Mouse (Mus musculus): Measurements from ENCODE around the gene Glg1. TPM values are rescaled to one million over a fixed set of nuclear protein-coding genes. Genes with fewer than 3 reads are reported as not detected.
"Not testable (repeated sequence)": the region's sequence is repeated elsewhere in the genome, so short reads cannot be mapped to it uniquely, and the experiment has no call there.

Glg1 gene
- polyA plus RNA-seq, 1 experiment from 2014 or later = 77.3 TPM

GRCm38 (mm10) chr8:111246864-111247263, 12.2 kb downstream of the Glg1 start:
- WGBS = 91% methylated on average over 1 of the region's 1 CpGs

DNA sequence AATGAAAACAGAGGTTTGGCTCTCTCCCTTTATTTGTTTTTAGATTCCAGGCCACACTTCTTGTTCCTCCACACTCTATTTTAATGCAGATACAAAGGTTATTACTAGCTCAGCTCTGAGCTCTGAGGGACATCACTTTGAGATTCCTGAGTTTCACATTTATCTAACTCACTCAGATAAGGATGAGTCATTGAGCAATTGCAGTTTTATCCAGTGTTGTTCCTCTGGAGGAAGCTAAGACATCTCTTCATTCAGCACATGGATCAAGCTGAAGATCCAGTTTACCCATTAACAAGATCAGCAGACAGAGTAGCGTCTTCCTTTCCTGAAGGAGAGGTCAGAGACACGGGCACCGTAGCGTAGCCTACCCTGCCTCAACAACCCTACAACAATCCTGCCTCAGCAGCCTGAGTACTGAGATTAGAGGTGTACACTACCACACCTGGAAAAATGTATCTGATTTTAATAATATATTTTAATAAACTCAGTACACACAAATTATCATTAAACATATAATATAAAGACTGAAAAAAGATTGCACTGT, 12.7 kb downstream of the Glg1 start:
- Histone ChIP-seq H3K9me3 (no peaks in the 10 kb centered on the region), H3K36me3 (no peaks in the 10 kb centered on the region), H3K9ac (replicated peaks) (no peak overlapping the region), H3K4me3 (replicated peaks) (no peak overlapping the region), H3K4me1 (replicated peaks) (no peaks in the 10 kb centered on the region), H3K27me3 (no peaks in the 10 kb centered on the region), H3K27ac (no peak overlapping the region), H3K4me2 (replicated peaks) (no peak overlapping the region)
- WGBS = 93% methylated on average over 4 of the region's 4 CpGs
- no peak for ATAC-seq

More at GRCm38 (mm10) chr8:111246864-111247263, 12.2 kb downstream of the Glg1 start:
- H3K4me1 ChIP-seq (replicated peaks); H3K4me2 ChIP-seq (replicated peaks); ATAC-seq; H3K9ac ChIP-seq (replicated peaks); H3K9me3 ChIP-seq; H3K4me3 ChIP-seq (replicated peaks); H3K27ac ChIP-seq; H3K27me3 ChIP-seq; H3K36me3 ChIP-seq: not testable (repeated sequence)

DNA sequence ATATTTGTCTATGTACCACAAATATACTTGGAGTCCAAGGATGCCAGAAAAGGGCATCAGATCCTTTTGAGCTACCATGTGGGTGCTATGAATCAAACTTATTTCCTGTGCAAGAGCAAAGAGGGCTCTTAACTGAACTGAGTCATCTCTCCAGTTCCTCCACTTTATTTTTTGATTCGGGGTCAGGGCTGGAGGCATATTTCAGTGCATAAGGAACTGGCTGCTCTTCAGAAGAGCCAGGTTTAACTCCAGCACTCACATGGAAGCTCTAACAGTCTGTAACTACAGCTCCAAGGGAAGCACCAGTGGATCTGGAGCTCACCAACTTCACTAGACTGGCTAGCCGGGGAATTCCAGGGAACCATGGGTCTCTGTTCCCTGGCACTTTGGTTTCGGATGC, 21.7 kb downstream of the Glg1 start:
- Histone ChIP-seq H3K9me3 (no peaks in the 10 kb centered on the region), H3K27me3 (no peaks in the 10 kb centered on the region), H3K4me1 (replicated peaks) (no peaks in the 10 kb centered on the region), H3K4me3 (replicated peaks) (no peak overlapping the region), H3K27ac (no peak overlapping the region), H3K9ac (replicated peaks) (no peak overlapping the region), H3K36me3 (no peaks in the 10 kb centered on the region), H3K4me2 (replicated peaks) (no peak overlapping the region)
- 80% methylated on average over 3 of the region's 3 CpGs for WGBS
- no peak for ATAC-seq

DNA sequence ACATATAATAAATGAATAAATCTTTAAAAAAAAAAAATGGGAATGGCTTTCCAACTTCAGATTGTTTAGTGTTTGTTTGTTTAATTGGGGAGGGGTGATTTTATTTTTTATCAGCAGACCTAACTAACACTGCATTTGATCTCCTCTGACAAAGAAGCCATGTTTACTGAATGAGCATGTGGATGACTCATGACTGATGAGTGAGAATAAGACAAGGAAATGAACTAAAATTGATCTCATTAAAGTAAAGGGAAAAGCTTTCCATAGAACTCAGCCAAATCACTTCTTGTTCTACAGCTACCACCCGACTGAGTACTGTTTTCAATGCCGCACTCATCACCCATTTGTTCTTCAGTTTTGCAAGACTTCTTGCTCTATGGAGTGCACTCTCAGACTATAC, 25.3 kb downstream of the Glg1 start:
- Histone ChIP-seq H3K4me1 (replicated peaks) (no peaks in the 10 kb centered on the region), H3K36me3 (no peaks in the 10 kb centered on the region), H3K27me3 (no peaks in the 10 kb centered on the region), H3K4me2 (replicated peaks) (no peak overlapping the region), H3K9ac (replicated peaks) (no peak overlapping the region), H3K9me3 (no peaks in the 10 kb centered on the region), H3K4me3 (replicated peaks) (no peak overlapping the region), H3K27ac (no peak overlapping the region)
- WGBS = 96% methylated on average over 2 of the region's 2 CpGs
- ATAC-seq = no peak

DNA sequence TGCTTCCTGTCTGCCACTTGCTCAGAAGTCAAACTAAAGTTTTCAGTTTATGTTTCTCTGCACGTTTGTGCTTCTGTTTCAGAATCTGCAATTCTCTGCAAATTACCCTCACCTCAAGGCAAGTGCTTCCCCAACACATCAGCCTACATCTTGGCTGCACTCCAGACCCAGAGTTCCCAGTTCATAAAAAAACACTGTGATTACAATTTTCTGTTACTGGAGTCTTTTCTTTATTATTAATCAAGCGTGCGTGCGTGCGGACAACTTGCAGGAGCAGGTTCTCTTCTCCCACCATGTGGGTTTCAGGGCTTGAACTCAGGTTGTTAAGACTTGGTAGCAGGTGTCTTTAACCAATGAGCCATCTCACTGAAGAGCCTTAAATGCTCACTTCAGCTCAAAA, 34.9 kb downstream of the Glg1 start:
- no peak overlapping the region for H3K9ac ChIP-seq (replicated peaks)
- ATAC-seq = no peak

DNA sequence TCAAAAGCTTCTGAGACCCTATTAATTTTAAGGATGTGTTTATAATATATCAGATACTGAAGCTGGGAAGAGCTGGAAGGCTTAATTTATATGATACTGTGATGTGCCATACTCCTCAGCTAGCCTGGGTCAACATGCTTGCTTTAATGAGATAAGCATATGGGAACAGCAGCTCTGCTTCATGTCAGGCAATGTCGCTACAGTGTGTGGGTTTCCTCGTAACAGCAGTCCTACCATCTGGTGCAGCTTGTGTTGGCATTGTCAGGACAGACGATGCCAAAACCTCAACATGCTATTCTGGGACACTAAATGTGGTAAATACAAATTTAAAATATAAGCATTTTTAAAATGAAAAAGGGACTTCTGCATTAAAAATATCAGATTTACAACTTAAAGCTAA, 40.9 kb downstream of the Glg1 start:
- Histone ChIP-seq H3K9me3 (no peaks in the 10 kb centered on the region), H3K27ac (no peak overlapping the region), H3K9ac (replicated peaks) (no peak overlapping the region), H3K4me1 (replicated peaks) (no peaks in the 10 kb centered on the region), H3K27me3 (no peaks in the 10 kb centered on the region), H3K4me3 (replicated peaks) (no peak overlapping the region), H3K36me3 (no peaks in the 10 kb centered on the region), H3K4me2 (replicated peaks) (no peak overlapping the region)
- WGBS = 77% methylated on average over 3 of the region's 3 CpGs
- ATAC-seq = no peak

More for the DNA sequence above, 34.9 kb downstream of the Glg1 start:
- Histone ChIP-seq H3K4me2 (replicated peaks) (no peak overlapping the region), H3K4me3 (replicated peaks) (no peak overlapping the region), H3K27me3 (no peaks in the 10 kb centered on the region), H3K4me1 (replicated peaks) (no peaks in the 10 kb centered on the region; the same call in 1 of the 2 replicates), H3K36me3 (no peaks in the 10 kb centered on the region), H3K9me3 (no peaks in the 10 kb centered on the region), H3K27ac (no peak overlapping the region)
- WGBS = 77% methylated on average over 5 of the region's 5 CpGs

DNA sequence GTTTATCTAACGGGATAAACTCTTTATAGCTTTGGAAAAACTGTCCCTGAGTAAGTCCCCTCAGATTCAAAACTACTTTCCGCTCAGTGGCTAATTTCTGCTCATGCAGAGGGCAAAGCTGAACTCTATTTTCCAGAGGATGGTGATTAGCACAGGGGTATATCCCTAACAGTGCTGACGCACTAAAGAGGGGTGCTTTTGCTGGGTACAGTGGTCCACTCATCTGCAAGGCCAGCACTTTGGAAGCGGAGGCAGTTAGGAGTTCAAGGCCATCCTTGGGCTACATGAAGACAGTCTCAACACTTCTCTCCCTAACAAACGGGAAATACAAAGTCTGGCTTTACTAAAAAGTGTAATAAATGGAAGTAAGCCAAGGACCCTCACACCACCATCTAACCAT, 45.6 kb downstream of the Glg1 start:
- H3K4me1 ChIP-seq (replicated peaks) = 0 out of 2 replicates have a peak, but pooled peaks cover 2% of the 10 kb centered on the region
- no peak for ATAC-seq
- H3K9ac ChIP-seq (replicated peaks) = no peak overlapping the region
- no peaks in the 10 kb centered on the region for H3K36me3 ChIP-seq
- no peak overlapping the region for H3K27ac ChIP-seq
- no peak overlapping the region for H3K4me3 ChIP-seq (replicated peaks)
- 87% methylated on average over 5 of the region's 5 CpGs for WGBS
- no peak overlapping the region for H3K4me2 ChIP-seq (replicated peaks)
- no peaks in the 10 kb centered on the region for H3K27me3 ChIP-seq
- no peaks in the 10 kb centered on the region for H3K9me3 ChIP-seq

DNA sequence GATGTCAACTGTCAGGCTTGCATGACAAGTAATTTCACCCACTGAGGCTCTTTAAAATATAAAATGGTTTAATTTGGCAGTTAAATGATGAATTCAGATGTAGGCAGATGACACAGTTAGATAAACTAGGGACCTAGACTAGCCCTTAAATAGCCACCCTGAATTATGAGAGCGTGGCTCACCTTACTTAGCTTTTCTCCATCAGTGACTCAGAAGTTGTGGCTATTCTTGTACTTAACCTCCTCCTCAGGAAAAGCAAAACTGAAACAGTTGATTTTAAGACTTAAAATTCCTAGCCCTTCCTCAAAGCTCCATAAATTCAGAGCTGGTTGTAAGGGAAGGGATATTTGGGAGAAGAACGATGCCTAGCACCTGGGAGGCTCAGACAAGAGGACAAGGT, 47.8 kb downstream of the Glg1 start:
- Histone ChIP-seq H3K36me3 (no peaks in the 10 kb centered on the region), H3K27ac (no peak overlapping the region), H3K9ac (replicated peaks) (no peak overlapping the region), H3K27me3 (no peaks in the 10 kb centered on the region), H3K4me3 (replicated peaks) (no peak overlapping the region), H3K9me3 (no peaks in the 10 kb centered on the region), H3K4me1 (replicated peaks) (0 out of 2 replicates have a peak, but pooled peaks cover 2% of the 10 kb centered on the region), H3K4me2 (replicated peaks) (no peak overlapping the region)
- no peak for ATAC-seq
- WGBS = 98% methylated on average over 2 of the region's 2 CpGs

DNA sequence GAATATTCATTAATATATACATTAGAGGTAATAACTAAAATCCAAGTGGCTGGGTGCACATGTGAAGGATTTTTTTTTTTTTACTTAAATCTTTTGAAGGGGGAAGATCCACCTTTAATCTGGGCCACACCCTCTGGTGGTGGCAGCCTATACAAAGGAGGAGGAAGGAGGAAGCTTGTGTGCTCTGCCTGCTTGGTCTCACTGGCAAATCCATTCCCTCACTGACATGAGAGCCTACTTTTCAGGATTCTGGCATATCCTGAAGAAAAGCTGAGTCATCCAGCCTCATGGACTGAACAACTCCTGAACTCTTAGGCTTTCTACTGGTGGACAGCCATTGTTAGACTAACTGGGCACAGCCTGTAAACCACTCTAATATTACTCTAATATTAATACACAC, 49.1 kb downstream of the Glg1 start:
- Histone ChIP-seq H3K27ac (no peak overlapping the region), H3K27me3 (no peaks in the 10 kb centered on the region), H3K9ac (replicated peaks) (no peak overlapping the region), H3K4me1 (replicated peaks) (0 out of 2 replicates have a peak, but pooled peaks cover 2% of the 10 kb centered on the region), H3K4me3 (replicated peaks) (no peak overlapping the region), H3K9me3 (no peaks in the 10 kb centered on the region), H3K36me3 (no peaks in the 10 kb centered on the region), H3K4me2 (replicated peaks) (no peak overlapping the region)
- no peak for ATAC-seq

- Histone ChIP-seq H3K4me3 (replicated peaks) (no peak overlapping the region), H3K27ac (no peak overlapping the region), H3K27me3 (no peaks in the 10 kb centered on the region), H3K9ac (replicated peaks) (no peak overlapping the region), H3K36me3 (no peaks in the 10 kb centered on the region), H3K4me2 (replicated peaks) (no peak overlapping the region), H3K9me3 (no peaks in the 10 kb centered on the region), H3K4me1 (replicated peaks) (0 out of 2 replicates have a peak, but pooled peaks cover 2% of the 10 kb centered on the region)
- 94% methylated on average over 6 of the region's 6 CpGs for WGBS
- no peak for ATAC-seq
These were observed 52.7 kb downstream of the Glg1 start for GRCm38 (mm10) chr8:111206321-111206720.

- no peak overlapping the region for H3K27ac ChIP-seq
- WGBS = 91% methylated on average over 6 of the region's 6 CpGs
- H3K9ac ChIP-seq (replicated peaks) = no peak overlapping the region
- no peaks in the 10 kb centered on the region for H3K27me3 ChIP-seq
- no peaks in the 10 kb centered on the region for H3K9me3 ChIP-seq
- 0 out of 2 replicates have a peak, but pooled peaks cover 2% of the 10 kb centered on the region for H3K4me1 ChIP-seq (replicated peaks)
- no peaks in the 10 kb centered on the region for H3K36me3 ChIP-seq
- H3K4me2 ChIP-seq (replicated peaks) = no peak overlapping the region
- H3K4me3 ChIP-seq (replicated peaks) = no peak overlapping the region
- ATAC-seq = no peak
These were observed 54.0 kb downstream of the Glg1 start for GRCm38 (mm10) chr8:111205033-111205432.

DNA sequence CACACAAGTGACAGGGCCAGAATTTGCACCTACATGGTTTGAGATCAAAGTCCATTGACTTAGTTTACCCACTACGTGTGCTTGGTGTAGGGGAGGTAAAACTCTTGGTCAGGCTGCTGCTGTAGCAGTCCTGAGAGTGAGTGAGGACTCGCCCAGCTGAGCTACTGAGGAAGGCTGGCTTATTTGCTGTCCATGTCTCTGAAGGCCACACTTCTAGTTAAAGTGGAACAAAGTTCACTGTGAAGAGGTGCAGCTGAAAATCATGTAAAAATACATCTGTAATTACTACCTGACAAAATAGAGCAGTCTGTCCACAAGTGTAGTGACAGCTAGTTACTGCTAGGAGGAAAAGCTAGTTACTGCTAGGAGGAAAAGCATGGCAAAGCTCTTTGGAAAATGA, 55.7 kb downstream of the Glg1 start:
- Histone ChIP-seq H3K4me1 (replicated peaks) (no peaks in the 10 kb centered on the region), H3K36me3 (0 out of 2 replicates have a peak, but pooled peaks cover 4% of the 10 kb centered on the region), H3K4me3 (replicated peaks) (no peak overlapping the region), H3K27ac (no peak overlapping the region), H3K9ac (replicated peaks) (no peak overlapping the region), H3K27me3 (no peaks in the 10 kb centered on the region), H3K9me3 (no peaks in the 10 kb centered on the region), H3K4me2 (replicated peaks) (no peak overlapping the region)
- WGBS = 92% methylated on average over 2 of the region's 2 CpGs
- ATAC-seq = no peak

GRCm38 (mm10) chr8:111197966-111198365, 61.0 kb downstream of the Glg1 start:
- no peak overlapping the region for H3K27ac ChIP-seq
- H3K36me3 ChIP-seq = peaks cover 50% of the 10 kb centered on the region
- no peak overlapping the region for H3K4me3 ChIP-seq (replicated peaks)
- H3K27me3 ChIP-seq = no peaks in the 10 kb centered on the region
- H3K9me3 ChIP-seq = no peaks in the 10 kb centered on the region
- 100% methylated on average over 3 of the region's 3 CpGs for WGBS
- H3K9ac ChIP-seq (replicated peaks) = no peak overlapping the region
- no peak overlapping the region for H3K4me2 ChIP-seq (replicated peaks)
- ATAC-seq = no peak
- no peaks in the 10 kb centered on the region for H3K4me1 ChIP-seq (replicated peaks)
